Mouse (Mus musculus): ENCODE data around the gene Kif2c.

The Kif2c gene

DNA sequence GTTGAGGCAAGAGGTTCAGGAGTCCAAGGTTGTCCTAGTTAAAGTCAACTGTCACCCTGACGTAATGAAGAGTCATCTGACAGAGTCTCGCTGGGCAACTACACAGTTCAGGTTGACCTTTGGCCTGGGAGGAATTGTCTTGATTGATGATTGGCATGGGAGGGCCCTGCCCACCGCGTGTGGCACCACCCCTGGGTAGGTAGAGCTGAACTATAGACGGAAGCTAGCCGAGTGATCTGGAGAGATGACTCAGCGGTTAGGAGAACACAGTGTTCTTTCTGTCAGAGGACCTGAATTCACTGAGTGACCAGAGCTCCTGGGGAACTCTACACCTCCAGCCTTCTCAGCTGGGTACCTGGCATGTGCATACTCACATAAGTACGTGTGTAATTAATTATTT, 46.4 kb downstream of the Kif2c start:
- DNase-seq (ENCODE audit: low read depth, low spot score): no peak

DNA sequence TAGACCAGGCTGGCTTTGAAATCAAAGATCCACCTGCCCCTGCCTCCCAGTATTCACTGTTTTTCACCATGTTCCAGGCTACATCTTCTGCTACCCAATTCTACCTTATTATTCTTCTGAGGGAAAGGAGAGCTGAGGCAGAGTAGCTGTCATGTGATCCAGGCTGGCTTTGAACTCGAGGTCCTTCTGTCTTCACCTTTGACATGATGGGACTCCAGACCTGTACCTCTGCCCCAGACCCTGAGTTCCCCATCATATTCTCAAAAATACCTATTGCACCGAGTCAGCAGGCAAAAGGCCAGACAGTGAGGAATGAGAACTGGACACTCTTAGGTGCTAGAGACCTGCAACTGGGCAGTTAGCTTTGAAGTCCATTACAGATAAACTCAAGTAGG, 47.8 kb downstream of the Kif2c start:
- DNase-seq (ENCODE audit: low read depth, low spot score): no peak

DNA sequence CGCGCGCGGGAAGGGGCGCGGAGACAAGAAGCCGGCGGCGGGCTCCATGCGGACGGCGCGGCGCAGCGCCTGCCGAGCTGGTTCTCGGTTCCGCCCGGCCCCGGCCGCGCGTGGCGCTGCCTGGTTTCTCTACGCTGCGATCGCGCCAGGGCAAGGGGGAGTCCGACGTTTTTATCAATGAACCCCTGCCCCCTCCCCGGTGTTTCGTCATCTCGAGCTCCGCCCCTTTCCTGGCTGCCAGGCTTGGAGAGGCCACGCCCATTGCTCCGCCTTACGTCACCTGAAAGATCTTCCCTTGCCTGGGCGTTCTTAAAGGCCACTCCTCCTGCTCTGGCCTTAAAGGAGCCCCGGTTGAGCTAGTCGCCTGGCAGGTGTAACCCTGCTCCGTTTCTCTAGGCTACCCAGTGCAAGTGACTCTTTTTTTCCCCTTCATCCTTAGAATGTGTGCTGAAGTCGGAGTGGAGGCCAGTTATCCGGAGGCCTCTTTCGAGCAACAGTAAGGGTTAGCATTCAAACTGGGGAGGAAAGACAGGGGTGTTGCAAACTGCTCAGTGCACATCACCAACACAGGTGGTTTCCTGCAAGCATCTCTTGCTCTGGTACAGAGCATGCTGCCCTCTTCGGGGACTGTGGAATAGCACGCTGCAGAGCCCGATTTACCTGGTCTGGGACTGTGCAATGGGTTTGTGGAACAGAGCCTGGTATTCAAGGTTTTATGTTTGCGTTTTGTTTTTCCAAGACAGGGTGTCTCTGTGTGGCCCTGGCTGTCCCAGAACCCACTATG, 48.4 kb downstream of the Kif2c start, which contains the start of gene Plk3:
Gene Plk3, minus strand, starts transcription at position 147 of the 784 bp plus-strand sequence.
- peak; percentile 93 for DNase-seq (ENCODE audit: low read depth, low spot score)

DNA sequence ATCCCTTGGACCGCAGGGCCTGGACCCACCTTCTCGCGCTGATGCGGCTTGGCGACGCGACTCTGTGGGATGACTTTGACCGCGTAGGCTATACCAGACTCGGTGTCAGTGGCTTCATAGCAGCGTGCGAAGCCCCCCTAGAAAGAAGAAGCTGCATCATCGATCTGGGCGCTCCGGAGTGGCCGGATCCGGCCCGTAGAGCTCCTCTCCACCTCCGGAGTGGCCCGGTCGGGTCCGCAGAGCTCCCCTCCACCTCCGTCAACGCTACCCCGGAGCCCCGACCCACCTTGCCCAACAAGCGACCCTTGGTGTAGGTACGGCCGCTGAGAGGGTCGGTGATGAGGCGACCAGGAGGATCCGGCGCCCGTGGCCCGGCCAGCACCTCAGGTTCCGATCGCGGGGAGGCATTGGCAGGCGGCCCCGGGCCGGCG, 49.1 kb downstream of the Kif2c start:
- no peak for DNase-seq (ENCODE audit: low read depth, low spot score)

DNA sequence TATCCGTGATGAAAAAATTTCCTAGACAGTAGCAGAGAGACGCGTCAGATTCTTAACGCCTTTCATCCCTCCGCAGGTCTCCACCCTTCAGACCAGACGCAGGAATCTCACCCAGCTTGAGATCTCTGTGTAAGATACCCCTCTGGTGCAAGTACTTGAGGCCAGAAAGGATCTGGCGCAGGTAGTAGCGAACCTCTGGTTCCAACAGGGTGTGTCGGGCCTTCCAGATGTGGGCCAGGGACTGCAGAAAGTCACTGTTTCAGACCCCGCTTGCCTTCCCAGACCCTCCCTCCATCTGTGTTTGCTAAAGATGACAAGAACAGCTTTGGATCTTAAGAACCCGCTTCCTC, 49.7 kb downstream of the Kif2c start:
- DNase-seq (ENCODE audit: low read depth, low spot score): no peak

DNA sequence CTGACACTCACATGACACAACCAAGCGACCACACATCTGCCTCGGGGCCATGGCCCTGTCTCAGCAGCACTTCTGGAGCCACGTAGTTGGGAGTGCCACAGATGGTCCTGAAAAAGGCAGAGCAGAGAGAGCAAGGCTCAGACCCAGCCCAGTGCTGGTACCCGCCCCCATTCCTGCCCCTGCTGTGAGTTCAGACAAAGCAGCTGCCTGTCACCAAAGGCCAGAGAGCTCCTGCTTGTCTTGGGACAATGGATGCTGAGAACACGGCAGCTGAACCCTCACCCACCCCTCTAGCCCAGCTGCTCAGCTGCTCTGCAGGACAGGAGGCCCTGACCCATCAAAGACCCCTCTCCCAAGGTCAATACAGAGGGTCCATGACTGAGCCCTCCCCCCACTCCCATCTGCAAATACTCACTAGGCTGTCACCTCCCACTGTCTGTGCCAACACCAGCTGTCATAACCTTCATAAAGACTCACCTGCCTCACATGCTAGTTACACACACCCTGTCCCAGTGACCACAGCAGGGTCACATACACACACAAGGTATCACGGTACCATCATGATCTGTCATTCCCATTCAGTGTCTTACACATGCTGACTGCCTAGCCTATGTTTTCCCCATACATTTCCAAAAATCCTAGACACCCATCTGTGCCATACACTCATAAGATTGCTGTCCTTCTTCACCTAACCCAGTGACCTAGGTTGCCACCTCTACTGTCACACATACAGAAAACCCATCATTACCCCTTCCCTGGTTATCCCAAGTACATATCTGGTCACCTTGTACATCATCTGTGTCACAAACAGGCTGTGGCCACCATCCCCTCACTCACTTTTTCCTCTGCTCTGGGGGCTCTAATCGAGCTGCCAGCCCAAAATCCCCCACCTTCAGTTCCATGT, 50.3 kb downstream of the Kif2c start:
- no peak for DNase-seq (ENCODE audit: low read depth, low spot score)

DNA sequence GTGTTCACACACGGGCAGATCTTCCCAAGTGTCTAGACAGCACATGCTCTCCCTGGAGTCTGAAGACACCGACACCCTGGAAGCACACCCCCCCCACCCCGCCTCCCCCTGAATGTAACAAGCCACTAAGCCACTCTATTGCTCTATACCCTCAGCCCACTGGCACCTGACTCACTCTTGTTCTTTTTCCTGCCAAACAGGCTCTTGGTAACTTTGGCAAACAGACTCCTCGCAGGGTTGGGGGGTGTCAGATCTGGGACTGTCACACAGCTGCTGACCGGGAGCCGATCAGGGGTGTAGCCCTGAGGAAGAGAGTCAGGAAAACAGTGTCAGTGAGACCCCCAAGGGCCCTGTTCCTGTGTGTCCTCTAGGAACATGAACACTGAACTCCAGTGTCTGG, 51.2 kb downstream of the Kif2c start:
- DNase-seq (ENCODE audit: low read depth, low spot score): no peak

DNA sequence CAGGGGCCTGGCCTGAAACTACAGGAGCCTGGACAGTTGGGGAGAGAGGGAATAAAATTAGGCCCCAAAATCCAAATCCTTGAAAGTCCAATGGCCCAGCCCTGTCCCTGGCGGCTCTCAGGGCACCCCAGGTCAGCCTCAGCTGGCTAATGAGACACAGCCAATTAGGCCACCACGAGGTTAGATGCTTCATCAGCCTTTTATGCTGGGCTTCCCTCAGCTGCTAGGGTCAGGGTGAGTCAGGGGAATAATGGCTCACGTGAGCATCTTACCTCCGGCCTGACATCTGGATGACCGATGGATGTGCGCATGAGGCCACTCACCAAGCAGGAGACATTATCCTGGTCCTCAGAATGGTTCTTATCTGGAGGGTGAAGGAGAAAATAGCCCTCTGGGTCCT, 51.6 kb downstream of the Kif2c start:
- no peak for DNase-seq (ENCODE audit: low read depth, low spot score)

DNA sequence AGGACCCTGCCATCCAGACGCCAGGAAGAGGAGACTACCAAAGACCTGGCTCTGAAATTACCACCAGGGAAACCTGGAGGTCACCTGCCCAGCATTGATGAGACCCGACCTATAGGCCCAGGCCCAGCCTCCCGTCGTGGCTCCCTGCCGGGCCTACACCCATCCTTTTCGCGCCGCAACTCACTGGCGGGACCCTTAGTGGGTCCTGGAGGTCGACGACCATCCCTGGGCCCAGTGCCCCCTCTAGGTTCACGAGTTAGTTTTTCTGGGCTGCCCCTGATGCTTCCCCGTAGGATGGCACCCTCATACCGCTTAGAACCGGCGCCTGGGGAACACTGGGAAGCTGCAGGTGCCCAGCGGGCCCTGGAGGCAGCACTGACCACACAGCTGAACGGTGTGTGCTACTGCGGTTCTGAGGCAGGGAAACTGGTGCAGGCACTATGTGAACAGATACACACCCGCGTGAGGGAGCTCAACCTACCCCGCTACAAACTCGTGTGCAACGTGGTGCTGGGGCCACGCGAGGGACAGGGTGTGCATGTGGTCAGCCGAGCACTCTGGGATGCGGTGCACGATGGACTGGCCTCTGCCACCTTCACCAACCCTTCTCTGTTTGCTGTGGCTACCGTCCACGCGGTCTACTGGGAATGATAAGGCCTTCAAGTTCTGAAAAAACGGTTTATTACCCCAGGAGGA, 54.3 kb downstream of the Kif2c start:
- DNase-seq (ENCODE audit: low read depth, low spot score): no peak

DNA sequence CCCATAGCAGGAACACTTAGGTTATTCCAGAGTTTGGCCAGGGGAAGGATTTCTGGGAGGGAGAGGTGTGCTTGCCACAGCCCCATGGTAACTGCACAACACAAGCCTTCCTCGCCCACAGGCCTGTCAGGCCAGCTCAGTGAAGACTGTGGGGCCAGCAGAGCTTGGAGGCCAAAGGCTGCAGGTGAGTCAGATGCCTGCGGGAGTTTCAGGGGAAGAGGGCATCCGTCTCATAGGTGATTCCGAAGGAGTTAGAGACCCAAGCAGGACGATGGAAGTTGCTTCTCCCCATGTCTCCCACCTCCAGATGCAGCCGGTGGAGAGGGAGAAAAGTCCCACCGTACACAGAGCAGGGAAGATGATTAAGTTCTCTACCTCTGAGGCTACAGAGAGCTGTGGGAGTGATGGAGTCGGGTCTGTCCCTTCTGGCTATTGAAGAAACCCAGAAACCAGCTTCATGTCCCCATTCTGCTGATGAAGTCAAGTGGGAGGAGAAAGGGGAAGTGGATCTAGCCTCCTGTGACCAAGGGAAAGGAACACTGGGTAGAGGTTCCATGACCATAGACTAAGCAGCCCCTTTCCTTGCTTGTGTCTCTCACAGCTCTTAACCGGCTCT, 55.7 kb downstream of the Kif2c start, which contains the start of gene Tctex1d4:
Gene Tctex1d4, plus strand, starts transcription at position 120 of the 616 bp plus-strand sequence.
- DNase-seq (ENCODE audit: low read depth, low spot score): no peak

DNA sequence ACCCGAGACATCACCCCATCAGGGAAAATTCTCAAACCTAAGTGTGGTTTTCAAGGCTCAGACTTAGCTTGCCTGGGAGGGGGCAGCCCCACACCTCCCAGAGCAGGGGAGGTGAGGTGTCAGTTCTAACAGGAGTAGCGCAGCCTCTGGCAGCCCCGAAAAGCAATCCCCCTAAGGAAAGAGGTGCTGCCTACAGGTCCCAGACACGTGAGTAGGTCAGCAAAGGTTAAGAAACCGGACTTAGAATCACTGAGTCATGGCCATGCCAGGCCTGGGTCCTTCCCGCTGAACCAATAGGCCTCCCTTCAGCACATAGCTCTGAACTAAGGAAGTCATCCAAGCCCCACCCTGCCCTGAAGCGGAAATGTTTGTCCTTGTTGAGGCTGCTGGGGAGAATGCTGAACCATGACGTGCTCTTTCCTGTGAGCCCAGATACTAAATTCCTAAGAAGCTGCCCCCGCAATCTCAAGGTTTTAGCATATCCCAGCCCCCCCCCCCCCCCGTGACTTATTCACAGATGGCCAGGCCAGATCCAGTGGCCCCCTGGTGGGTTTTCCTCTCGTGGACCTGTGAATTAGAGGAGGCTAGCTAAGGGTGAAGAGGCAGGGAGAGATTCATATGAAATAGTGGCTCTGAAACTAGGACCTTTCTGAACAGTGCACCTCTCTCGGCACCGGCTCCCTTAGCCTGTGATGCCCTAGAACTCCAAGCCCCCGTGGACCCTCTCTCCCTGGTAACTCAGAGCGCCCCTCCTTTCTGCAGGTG, 56.3 kb downstream of the Kif2c start:
- no peak for DNase-seq (ENCODE audit: low read depth, low spot score)

DNA sequence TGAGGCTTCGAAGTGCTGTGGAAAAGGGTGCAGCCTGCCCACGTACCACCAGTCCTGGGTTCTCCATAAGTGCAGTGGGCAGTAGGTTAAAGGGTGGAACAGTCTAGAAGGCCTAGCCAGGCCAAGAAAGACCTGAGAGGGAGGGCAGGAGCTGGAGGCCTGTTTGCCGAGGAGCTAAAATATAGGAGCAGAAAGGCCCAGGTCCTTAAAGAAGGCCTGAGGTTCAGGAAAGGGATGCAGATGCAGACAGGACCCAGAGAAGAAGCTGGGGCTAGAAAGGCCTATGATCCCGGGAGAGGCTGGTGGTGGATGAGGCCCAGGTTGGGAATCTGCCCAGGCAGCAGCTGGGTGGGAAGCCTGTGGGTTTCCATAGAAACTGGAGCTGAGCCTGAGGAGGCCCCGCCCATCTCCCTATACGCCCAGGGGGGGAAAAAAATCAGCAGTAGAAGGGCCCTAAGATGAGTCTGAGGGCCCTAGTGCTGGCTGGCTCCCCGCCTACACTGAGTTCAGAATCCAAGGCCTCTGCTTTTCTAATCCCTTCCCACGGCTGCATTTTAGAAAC, 57.0 kb downstream of the Kif2c start, which contains the start of gene Btbd19:
Gene Btbd19, minus strand, starts transcription at position 378 of the 562 bp plus-strand sequence.
- no peak for DNase-seq (ENCODE audit: low read depth, low spot score)

DNA sequence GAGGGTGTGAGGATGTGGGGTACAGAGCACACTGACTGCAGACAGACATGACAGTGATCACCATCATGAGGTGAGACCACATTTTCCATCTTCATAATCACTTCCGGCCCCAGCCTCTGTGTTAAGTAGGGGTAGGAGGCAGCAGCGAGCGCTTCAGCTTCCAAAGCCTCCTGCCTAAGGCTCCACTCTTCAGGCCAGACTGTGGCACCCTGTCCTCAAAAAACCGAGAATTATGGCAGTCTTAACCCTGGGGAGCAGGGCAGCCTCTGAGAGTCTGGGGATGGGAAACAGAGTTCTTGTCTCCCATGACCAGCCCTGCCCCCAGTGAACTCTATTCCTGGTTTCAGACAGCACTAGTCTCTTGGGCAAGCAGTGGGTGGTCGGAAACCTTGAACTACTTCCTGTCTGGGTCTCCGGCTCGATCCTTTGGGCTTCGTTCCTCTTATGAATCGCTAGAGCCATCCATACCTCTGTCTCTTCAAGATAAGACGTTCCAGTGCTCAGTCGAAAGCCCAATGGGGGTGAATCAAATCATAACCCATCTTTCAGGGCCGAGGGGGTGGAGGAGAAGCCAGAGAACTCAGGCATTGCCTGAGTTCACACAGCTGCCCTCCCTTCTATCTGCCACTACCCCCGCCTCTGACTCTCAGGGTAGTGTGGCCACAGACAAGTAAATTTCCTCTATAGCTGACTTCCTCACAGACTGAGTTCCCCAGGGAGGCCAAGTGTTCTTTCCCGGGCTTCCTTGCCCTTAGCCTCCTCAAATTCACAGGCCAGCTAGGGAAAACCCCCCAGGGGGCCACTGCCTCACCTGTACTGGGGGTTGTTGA, 57.7 kb downstream of the Kif2c start:
- DNase-seq (ENCODE audit: low read depth, low spot score): no peak

DNA sequence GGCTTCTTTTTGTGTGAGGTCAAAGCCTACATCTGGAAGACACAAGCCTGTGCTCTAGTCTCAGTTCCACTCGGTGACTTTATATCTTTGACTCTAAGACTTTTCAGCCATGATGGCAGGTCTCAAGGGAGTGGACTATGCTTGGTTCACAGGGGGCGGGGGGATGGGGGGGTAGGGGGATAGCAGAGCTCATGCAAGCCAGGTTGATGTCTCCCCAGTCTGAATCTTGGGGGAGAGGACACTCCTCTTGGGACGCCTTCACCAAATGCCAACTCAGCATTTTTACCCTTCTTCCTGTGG, 58.3 kb downstream of the Kif2c start:
- DNase-seq (ENCODE audit: low read depth, low spot score): no peak

DNA sequence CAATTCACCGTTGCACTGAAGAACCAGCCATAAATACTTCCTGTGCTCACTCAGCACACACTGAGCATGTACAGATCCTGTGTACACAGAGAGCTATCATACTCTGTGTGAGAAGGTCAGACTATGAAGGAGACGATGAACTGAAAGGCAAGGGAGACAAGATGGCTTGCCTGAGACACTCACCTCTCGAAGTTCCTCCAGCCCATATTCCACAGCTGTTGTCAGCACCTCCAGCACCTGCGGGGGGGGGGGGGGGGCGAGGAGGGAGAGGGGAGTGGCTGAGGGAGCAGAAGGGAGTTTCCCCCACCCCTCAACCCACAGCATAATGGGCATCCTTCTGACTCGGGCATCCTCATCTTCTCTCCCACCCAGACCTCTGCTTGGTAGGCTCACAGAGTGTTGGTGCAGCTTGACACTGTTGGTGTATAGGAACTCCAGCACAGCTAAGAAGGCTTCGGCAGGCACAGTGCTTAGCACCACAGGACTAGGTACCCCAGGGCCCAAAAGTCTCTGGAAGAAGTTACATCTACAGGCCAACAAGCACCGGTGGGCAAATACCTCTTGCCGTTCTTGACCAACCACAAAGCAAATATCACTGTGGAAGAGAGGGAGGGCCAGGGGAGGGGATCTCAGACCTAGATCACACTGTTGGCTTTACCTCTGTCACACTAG, 58.8 kb downstream of the Kif2c start:
- no peak for DNase-seq (ENCODE audit: low read depth, low spot score)

DNA sequence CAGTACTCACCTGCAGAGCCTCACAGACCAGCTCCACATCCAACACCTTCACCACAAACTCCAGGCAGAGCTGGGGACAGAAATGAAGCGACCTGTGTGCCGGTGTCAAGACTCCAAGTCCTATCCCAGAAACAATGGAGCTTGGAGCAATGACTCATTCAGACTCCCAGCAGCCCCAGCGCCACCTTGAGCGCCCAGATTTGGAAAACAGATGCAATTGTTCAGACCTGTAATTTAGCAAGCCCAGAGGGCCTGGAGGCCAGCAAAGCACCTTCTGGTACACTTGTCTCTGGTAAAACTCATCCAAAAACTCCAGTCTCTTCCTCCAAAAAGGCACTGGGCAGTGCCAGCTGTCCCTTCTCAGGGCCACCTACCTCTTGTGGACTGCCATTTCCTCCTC, 60.2 kb downstream of the Kif2c start:
- no peak for DNase-seq (ENCODE audit: low read depth, low spot score)

DNA sequence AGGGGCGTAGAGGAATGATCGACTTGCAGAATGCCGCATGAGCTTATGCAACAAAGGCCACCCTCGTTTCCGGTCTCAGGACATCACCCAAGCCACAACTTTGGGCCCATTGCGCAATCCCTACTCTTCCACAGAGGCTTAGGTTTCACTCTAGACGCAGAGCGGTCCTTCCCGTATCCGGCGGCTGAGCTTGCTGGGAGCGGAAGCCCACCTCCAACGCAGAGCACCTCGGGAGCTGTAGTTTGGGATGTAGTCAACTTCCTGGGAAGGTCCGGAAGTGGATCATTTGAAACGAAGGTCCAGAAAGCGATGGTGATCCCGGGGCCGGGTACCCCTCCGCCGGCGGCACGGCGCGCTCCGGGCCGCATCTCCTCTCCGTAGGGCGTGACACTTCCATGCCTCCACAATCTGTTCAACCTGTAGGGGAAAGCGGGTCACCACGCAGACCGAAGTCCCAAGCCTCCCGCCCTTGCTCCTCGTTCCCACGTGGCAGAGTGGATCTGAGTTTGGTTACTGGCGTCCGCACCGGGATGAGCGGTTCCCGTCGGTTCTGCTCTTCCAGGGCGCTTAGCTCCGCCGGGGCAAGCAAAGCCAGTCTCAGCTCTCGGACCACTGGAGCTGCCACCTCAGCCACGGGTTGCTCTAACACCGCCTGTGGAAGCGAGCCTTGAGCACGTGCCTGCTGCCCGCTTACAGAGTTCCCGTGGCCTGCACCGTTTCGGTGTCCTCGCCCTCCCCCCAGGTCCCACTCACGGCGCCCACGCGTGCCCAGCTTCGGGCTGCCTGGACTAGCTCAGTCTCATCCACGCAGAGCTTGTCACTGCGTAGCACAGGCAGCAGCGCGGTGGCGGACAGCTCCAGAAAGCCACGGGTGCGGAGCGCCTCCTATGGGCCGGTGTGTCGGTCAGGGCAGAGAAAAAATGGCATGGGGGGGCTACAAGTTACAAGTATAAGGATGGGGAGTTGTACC, 61.7 kb downstream of the Kif2c start:
- peak; percentile 90 for DNase-seq (ENCODE audit: low read depth, low spot score)

DNA sequence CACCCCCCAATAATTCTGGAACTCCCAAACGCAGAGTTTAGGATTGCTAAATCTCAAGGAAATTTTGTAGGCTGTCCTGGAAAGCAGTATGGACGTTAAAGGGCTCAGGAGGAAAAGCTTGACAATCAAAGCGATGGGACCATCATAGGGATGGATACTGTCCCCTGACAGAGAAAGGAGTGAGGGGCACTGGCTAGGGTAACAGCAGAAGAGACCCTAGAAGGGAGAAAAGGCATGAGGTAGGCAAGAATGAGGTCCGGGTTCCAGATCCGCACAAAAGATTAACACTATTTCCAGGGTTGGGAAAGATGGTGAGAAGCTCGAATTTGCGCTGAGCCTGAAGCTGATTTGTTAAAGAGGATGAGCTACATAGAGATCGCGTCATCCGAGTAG, 62.4 kb downstream of the Kif2c start:
- no peak for DNase-seq (ENCODE audit: low read depth, low spot score)
